Mouse (Mus musculus) heart, adult 11 months (tissue): ENCODE data around the gene Usp24.
"Not testable (repeated sequence)": the region's sequence is repeated elsewhere in the genome, so short reads cannot be mapped to it uniquely, and the experiment has no call there.

ENCODE experiments used
- DNase-seq: peaks from one replicate; pipeline ENCODE4 v3.0.0; 2022

Gene Usp24

GRCm38 (mm10) chr4:106318976-106319375, 3.0 kb downstream of the Usp24 start:
- peak; percentile 82 for DNase-seq

GRCm38 (mm10) chr4:106322846-106323245, 6.8 kb downstream of the Usp24 start:
- peak; percentile 76 for DNase-seq

- peak; percentile 68 for DNase-seq
These were observed 7.3 kb downstream of the Usp24 start for GRCm38 (mm10) chr4:106323318-106323717.

GRCm38 (mm10) chr4:106327436-106327835, 11.4 kb downstream of the Usp24 start:
- DNase-seq: peak; percentile 76

GRCm38 (mm10) chr4:106328704-106329103, 12.7 kb downstream of the Usp24 start:
- DNase-seq: peak; percentile 78

GRCm38 (mm10) chr4:106329171-106329570, 13.2 kb downstream of the Usp24 start:
- DNase-seq: peak; percentile 68

GRCm38 (mm10) chr4:106330371-106330819, 14.4 kb downstream of the Usp24 start:
- no peak for DNase-seq

GRCm38 (mm10) chr4:106333071-106333470, 17.1 kb downstream of the Usp24 start:
- peak; percentile 74 for DNase-seq

GRCm38 (mm10) chr4:106333584-106333983, 17.6 kb downstream of the Usp24 start:
- peak; percentile 61 for DNase-seq

- no peak for DNase-seq
These were observed 19.8 kb downstream of the Usp24 start for GRCm38 (mm10) chr4:106335858-106336257.

GRCm38 (mm10) chr4:106347664-106348063, 31.7 kb downstream of the Usp24 start:
- DNase-seq: no peak

- DNase-seq: not testable (repeated sequence)
These were observed 39.0 kb downstream of the Usp24 start for GRCm38 (mm10) chr4:106355025-106355424.

GRCm38 (mm10) chr4:106370013-106370412, 54.0 kb downstream of the Usp24 start:
- peak; percentile 33 for DNase-seq

GRCm38 (mm10) chr4:106375857-106376256, 59.8 kb downstream of the Usp24 start:
- peak; percentile 91 for DNase-seq

- peak; percentile 62 for DNase-seq
These were observed 63.0 kb downstream of the Usp24 start for GRCm38 (mm10) chr4:106378839-106379572.

- no peak for DNase-seq
These were observed 65.1 kb downstream of the Usp24 start for GRCm38 (mm10) chr4:106381131-106381530.

GRCm38 (mm10) chr4:106389908-106390307, 73.9 kb downstream of the Usp24 start:
- DNase-seq: peak; percentile 87

- DNase-seq: no peak
These were observed 93.6 kb downstream of the Usp24 start for GRCm38 (mm10) chr4:106409621-106410020.

- DNase-seq: peak; percentile 25
These were observed 103.2 kb downstream of the Usp24 start for GRCm38 (mm10) chr4:106419256-106419655.

- DNase-seq: peak; percentile 27
These were observed 103.8 kb downstream of the Usp24 start for GRCm38 (mm10) chr4:106419791-106420190.

GRCm38 (mm10) chr4:106422597-106422996, 106.6 kb downstream of the Usp24 start:
- peak; percentile 24 for DNase-seq

- peak; percentile 35 for DNase-seq
These were observed 108.5 kb downstream of the Usp24 start for GRCm38 (mm10) chr4:106424560-106424959.

GRCm38 (mm10) chr4:106426286-106426685, 110.3 kb downstream of the Usp24 start:
- peak; percentile 66 for DNase-seq

GRCm38 (mm10) chr4:106428616-106429015, 112.6 kb downstream of the Usp24 start:
- DNase-seq: peak; percentile 82

- peak; percentile 94 for DNase-seq
These were observed 113.1 kb downstream of the Usp24 start for GRCm38 (mm10) chr4:106429106-106429505.
